Mouse (Mus musculus) urinary bladder, adult 18-20 months (tissue): ENCODE results near the gene Zfp287.
A peak's percentile ranks its signal among the peaks of the same experiment; 100 is the strongest.
"Not testable (repeated sequence)": the region's sequence is repeated elsewhere in the genome, so short reads cannot be mapped to it uniquely, and the experiment has no call there.

Source experiments
- DNase-seq, 2 experiments: peaks; one replicate each; pipeline ENCODE4 v3.0.0; 2022; ENCODE audit warnings: low spot score in 2 of 2, mixed read lengths in 2 of 2

Zfp287 gene

DNA sequence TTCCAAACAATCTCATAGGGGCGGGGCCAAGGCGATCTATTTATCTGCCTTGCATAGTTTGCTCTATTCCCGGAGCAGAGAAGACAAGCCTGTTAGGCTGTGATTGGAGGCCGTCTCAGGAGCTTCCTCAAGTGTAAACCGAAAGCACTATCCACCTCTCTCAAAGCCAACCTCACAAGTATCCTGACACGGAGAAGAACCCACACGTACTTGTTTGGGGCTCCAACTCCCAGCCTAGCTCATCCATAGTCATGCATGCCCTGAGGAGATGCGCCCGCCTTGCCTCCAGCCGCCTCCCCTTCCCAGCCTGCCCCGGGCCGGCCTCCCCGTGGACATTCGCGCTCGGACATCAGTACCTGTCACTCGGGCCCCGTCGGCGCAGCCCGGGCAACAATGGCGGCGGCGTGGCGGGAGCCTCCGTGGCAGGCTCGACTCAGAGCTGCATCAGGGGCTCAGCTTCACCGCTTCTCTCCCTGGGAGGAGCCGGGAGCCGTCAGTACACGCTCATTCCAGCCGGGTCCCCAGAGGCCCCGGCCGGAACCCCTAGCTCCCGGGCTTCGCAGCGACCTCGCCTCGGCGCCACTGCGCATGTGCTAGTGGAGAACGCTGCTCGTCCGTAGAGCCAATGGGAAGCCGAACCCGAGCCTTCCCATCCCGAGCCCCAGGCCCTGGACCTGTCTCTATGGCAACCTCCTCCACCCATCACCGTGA, at the start of gene Zfp287:
Zfp287 (minus strand) TSS at position 595 of the 711 bp plus-strand sequence.
- DNase-seq = peak; percentile 70 to 73

- no peak for DNase-seq
Measured at GRCm38 (mm10) chr11:62776510-62776909, 44.8 kb upstream of the Zfp287 start.

DNA sequence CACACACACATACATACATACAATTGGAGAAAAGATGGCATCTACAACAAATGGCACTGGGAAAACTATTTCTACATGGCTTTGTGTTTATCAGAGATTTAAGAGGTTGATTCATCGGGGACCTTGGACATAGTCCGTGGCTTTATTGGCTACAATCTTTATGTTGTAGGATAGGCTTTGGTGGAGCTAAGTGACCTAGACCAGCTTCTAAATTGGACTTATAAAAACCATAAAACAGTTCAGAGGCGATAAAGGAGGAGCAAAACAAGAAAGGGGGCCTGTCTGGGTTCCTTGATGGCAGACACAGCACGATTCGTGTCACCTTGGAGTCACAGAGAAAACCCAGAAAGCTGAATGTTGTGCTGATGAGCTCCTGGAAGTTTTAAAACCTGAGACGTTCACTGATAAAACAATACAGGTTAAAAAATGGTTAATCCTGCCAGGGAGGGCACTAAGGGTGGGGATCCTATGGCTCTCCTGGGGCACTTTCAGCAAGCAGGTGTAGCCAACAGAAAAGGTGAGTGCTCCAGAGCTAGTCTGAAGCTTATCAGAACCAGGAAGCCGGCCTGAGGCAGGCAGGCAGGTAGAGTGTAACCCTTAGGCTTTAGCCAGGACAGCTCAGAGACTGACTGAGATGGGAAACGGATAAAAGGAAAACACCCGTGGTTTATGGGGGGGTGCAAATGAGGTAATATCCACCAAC, 29.2 kb upstream of the Zfp287 start:
- no peak for DNase-seq

DNA sequence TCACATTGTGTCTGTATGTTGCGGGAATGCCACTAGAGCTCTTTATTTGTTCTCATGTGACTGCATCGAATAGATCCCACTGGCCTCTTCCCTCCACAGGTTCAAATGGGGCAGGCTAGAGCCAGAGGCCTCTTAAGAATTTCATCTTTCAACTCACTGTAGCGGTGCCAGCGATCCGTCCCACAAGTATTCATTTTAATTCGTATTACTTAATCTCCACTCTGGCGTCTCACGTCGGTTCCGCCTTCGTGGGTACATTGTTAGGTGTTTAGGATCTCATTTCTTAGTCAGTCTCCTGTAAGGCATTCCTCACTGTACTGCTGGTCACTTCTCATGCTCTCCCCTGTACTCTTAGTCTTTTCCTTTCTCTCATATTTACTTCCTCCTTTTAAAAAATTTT, 26.8 kb upstream of the Zfp287 start:
- DNase-seq = no peak

DNA sequence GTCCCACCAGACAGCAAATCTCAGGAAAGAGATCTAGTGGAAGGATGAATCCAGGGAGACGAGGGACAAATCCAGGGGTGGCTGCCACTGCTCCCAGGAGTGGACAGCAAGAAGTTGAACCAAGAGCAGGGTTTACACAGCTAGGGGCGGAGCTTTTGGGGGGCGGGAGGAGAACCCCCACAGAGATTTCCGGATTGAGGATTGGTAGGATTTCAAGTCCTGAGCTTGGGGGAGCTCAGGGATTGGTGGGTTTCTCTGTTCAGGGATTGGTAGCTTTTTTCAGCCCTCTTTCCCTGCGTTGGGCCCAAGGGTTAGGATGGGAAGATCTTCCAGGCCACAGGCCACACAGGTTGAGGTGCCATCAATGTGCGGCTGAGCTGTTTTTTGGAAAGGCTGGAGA, 26.2 kb upstream of the Zfp287 start:
- DNase-seq = no peak

- DNase-seq = no peak
Measured at GRCm38 (mm10) chr11:62757143-62757507, 25.4 kb upstream of the Zfp287 start.

GRCm38 (mm10) chr11:62756456-62757142, 24.9 kb upstream of the Zfp287 start:
- peak; percentile 94 to 95 for DNase-seq

GRCm38 (mm10) chr11:62752780-62753179, 21.1 kb upstream of the Zfp287 start, which contains the start of gene Gm10428:
Gene Gm10428 (plus strand): TSS chr11:62753100.
- DNase-seq = no peak

- no peak for DNase-seq
Measured at GRCm38 (mm10) chr11:62752191-62752590, 20.5 kb upstream of the Zfp287 start.

DNA sequence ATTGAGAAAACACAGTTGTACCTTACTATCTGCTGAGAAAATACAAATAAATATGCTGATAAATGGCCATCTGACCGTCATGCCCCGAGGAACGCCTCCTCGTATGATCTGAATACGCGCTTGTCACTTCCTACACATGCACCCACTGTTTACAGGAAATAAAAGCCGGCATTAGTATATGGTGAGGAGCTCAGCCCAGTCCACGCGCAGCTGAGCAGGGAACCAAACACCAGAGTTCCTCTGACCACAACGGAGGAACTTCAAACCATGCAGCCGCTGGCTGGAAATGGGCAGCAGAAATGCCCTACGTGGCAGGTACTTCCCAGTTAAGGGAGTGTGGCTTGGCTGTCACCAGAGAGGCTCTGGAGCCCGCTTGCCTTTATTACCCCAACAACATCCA, 17.7 kb upstream of the Zfp287 start:
- DNase-seq = not testable (repeated sequence)

DNA sequence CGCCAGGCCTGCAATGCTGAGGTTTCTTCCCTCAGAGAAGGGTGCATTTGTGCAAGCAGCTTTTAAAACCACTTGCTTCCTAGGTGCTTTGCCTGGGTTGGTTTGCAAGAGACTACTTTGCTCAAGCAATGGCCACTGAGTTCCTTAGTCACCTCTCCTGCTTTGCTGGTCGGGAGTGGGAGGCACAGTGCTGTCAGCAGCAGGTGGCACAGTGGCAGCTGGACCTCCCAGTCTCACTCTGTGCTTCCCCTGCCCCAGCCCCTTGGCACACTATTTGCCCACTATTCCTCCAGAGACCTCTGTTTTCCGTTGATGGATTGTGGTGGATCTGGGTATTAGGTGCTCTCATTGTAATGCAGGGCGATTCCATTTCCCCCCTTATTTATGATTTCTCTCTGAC, 16.4 kb upstream of the Zfp287 start:
- no peak for DNase-seq

- no peak for DNase-seq
Measured at GRCm38 (mm10) chr11:62747227-62747626, 15.5 kb upstream of the Zfp287 start.

DNA sequence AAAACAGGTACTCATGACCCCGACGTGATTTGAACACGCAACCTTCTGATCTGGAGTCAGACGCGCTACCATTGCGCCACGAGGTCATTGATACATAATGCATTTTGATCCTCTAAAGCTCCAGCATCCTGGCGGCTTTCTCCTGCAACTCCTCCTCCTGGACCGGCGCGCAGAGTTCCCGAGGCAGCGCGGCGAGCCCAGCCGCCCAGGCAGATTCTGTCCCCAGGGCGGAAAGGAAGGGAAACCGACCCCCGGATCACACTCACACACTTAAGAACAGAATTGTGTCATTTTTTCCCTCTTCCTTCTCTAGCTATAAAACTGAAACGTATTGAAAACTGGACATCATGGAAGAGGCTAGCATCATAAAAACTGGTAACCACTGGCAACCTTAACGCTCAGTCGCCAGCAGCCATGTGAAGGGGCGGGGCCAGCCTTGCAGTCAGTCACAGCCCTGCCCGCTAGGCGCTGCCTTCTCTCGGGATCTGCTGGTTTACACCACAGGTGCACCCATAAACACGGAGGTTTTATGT, 14.4 kb upstream of the Zfp287 start:
- peak; percentile 30 to 45 for DNase-seq

GRCm38 (mm10) chr11:62744103-62744502, 12.4 kb upstream of the Zfp287 start:
- DNase-seq = peak; percentile 29 to 34

- DNase-seq = no peak
Measured at GRCm38 (mm10) chr11:62742261-62742957, 10.7 kb upstream of the Zfp287 start.

DNA sequence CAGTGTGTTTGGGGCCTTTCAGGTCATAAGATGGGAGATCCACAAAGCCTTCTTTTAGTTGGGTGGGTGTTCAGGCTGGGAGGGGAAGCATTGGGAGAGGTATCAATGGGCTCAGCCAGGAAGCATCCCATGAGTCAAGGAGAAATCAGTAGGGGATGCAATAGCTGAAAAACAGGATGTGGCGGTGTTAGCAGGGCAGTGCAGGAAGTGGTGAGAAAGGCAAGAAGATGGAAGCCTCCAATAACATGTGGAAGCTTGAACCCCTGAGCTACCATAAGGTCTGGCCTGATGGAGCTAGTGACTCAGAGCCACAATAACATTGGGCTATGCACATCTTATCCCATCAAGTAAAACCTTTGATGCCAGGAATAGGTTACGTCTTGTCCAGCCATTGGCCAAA, 9.5 kb upstream of the Zfp287 start:
- no peak for DNase-seq

DNA sequence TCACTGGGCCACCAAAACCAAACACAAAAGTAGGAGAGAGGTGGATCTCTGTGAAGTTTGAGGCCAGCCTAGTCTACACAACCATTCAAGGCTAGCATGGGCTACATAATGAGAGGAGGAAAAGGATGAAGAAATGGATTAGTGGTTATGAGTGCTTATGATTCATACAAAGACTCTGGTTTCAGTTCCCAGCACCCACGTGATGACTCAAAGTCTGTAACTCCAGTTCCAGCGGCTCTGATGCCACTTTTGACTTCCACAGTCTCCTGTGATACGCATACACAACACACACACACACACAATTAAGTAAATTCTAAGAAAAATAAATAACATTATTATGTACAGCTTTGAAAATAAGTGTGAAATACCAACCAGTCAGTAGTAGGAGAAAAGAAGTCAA, 960 bp upstream of the Zfp287 start:
- no peak for DNase-seq

DNA sequence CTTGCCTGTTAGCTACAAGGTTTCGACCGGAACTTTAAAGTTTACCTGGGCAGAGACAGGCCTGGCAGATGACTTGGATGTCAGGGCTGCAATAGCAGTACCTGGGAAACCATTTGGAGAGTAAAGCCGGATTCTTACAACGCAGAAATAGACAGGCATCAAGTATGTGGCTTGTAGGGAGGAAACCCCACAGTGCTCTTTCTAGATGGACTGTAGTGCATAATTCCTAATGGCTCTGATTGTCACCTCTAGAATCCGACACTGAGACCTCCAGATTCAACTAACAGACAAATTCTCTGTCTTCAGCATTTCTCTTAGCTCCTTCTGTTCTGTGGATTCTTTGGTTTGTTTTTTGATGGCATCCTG, 300 bp upstream of the Zfp287 start:
- no peak for DNase-seq

- no peak for DNase-seq
Measured at GRCm38 (mm10) chr11:62728276-62728675, 3.4 kb downstream of the Zfp287 start.

GRCm38 (mm10) chr11:62710657-62711056, 21.0 kb downstream of the Zfp287 start:
- DNase-seq = no peak

GRCm38 (mm10) chr11:62708252-62708651, 23.5 kb downstream of the Zfp287 start:
- DNase-seq = no peak

GRCm38 (mm10) chr11:62706141-62706540, 25.6 kb downstream of the Zfp287 start:
- DNase-seq = no peak
